ENCODE assay signal across 19 mouse cellular contexts in genomic region chr2:52913311-52913710, GRCm38 (mm10). TPM values are rescaled to one million over a fixed set of nuclear protein-coding genes. Genes with fewer than 3 reads are reported as not detected.
A peak's percentile ranks its signal among the peaks of the same experiment; 100 is the strongest.
DNase-seq lines count a peak whose midpoint lies in the region; ATAC-seq and TF ChIP-seq lines count a peak whose summit lies in the region.
"Had no signal": no experiment of that assay in that cellular context is flagged by ENCODE, and none has a peak within 500 bp of the region (broad histone marks: within the 10 kb centered on the region; RNA-seq: fewer than 3 reads in every experiment).

No protein-coding gene starts in this region.

- no peak for DNase-seq in layer of hippocampus, adult 2 months (ENCODE audit: low spot score in 2 of 2)
- no peak for DNase-seq in layer of hippocampus, adult 18-20 months (ENCODE audit: low spot score in 2 of 2)
- DNase-seq in ES-CJ7 (ENCODE audit: low read depth, low spot score) (peak; percentile 34), ZHBTc4 (ENCODE audit: low read depth, low spot score) (peak; percentile 34)
- DNase-seq in left cerebral cortex, postnatal 14 days (ENCODE audit: low spot score in 2 of 2) = no peak
- no peak for DNase-seq in gastrocnemius, adult 8-10 months (ENCODE audit: low spot score in 2 of 2)
- DNase-seq: adrenal gland, postnatal 10 days; B cell, adult 2 months; cerebellum, adult 11 months; cerebellum, adult 8-10 months; cerebellum, postnatal 14 days; gastrocnemius, postnatal 14 days had no signal

- no peak overlapping the region for H3K4me3 ChIP-seq in layer of hippocampus, adult 2 months
- H3K4me3 ChIP-seq: embryonic facial prominence, embryonic 13.5 days; heart, embryonic 12.5 days; hindbrain, embryonic 15.5 days had no signal

- TF ChIP-seq CTCF in layer of hippocampus, adult 2 months (conservative IDR thresholded peaks at IDR 0.05) = no peak

- 0 out of 2 replicates have a peak overlapping the region, but pooled peaks have one; percentile 0 for H3K27ac ChIP-seq in layer of hippocampus, adult 2 months
- H3K27ac ChIP-seq: embryonic facial prominence, embryonic 13.5 days; hindbrain, embryonic 15.5 days had no signal

- ATAC-seq in megakaryocyte progenitor cell, adult 5-6 weeks (replicated peaks; ENCODE audit: poor library complexity) = peak; percentile 76
- ATAC-seq: CD4-positive, CD25-positive, alpha-beta regulatory T cell, adult 4 months; forebrain, embryonic 14.5 days; intestine, embryonic 16.5 days had no signal

- intact Hi-C loops in left cerebral cortex, postnatal 14 days (cut with DNase I) = no loop called here

RNA-seq across cellular contexts. Expression of gene Fmnl2, which starts 55.7 kb away (rescaled TPM):
- total RNA-seq in layer of hippocampus, adult 2 months (2021) = 10 to 100 TPM; 42.4 to 44.0 TPM
- 10 to 100 TPM; 43.0 to 46.9 TPM for total RNA-seq in layer of hippocampus, adult 18-20 months (2021)
- 6.9 and 7.5 TPM in 2 replicates for total RNA-seq in megakaryocyte progenitor cell, adult 5-6 weeks (2015)
- total RNA-seq in megakaryocyte progenitor cell, adult 5-6 weeks (2017) = 3.1 and 3.3 TPM in 2 replicates
- total RNA-seq in left cerebral cortex, postnatal 14 days (2021) = 10 to 100 TPM; 42.8 to 43.4 TPM
- total RNA-seq in gastrocnemius, adult 8-10 months (2022) = 1 to 10 TPM; 3.8 to 6.6 (median 5.5) TPM

Comparison
In these comparisons a context has a peak if more than half of its experiments do, and no peak if none do; other contexts are left out.
1. DNase-seq: peak in ES-CJ7 (single experiment) and ZHBTc4 (single experiment); none in layer of hippocampus, adult 2 months (0 of 2), layer of hippocampus, adult 18-20 months (0 of 2), left cerebral cortex, postnatal 14 days (0 of 2) and gastrocnemius, adult 8-10 months (0 of 2).
2. RNA of gene Fmnl2, which starts 55.7 kb away (total RNA-seq): 43.0 to 46.9 TPM in layer of hippocampus, adult 18-20 months, 42.4 to 44.0 TPM in layer of hippocampus, adult 2 months and 42.8 to 43.4 TPM in left cerebral cortex, postnatal 14 days; 3.1 to 7.5 TPM in megakaryocyte progenitor cell, adult 5-6 weeks and 3.8 to 6.6 TPM in gastrocnemius, adult 8-10 months; every median in the first group is over 4 times any median in the second.